Comparison of ENCODE assay signal across 14 mouse cellular contexts in the genomic region with DNA sequence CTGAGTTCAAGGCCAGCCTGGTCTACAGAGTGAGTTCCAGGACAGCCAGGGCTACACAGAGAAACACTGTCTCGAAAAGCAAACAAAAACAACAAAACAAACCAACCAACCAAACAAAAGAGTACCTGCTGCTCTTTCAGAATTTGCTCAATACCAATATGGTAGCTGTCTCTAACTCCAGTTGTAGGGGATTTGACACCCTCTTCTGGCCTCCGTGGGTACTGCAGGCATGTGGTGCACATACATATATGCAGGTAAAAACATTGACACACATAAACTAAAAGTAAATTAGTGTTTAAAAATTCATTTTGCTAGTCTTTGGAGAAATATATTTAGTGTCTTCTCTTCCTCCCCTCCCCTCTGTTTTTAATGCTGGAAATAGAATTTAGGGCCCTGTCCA.
DNase-seq lines count a peak whose midpoint lies in the region; ATAC-seq and TF ChIP-seq lines count a peak whose summit lies in the region.
"Had no signal": no experiment of that assay in that cellular context is flagged by ENCODE, and none has a peak within 500 bp of the region (broad histone marks: within the 10 kb centered on the region; RNA-seq: fewer than 3 reads in every experiment).

No protein-coding gene starts in this region.

- H3K4me3 ChIP-seq in intestine, postnatal 0 days (ENCODE audit: low read depth, low read length) = no peak overlapping the region
- no peak overlapping the region for H3K4me3 ChIP-seq in intestine, embryonic 16.5 days (ENCODE audit: low read length)
- no peak overlapping the region for H3K4me3 ChIP-seq in midbrain, embryonic 11.5 days (ENCODE audit: low read depth, low read length)
- no peak overlapping the region for H3K4me3 ChIP-seq in midbrain, embryonic 10.5 days
- H3K4me3 ChIP-seq in forebrain, embryonic 10.5 days = no peak overlapping the region
- H3K4me3 ChIP-seq: heart, embryonic 10.5 days; limb, embryonic 12.5 days had no signal

- H3K27me3 ChIP-seq in intestine, postnatal 0 days (replicated peaks; ENCODE audit: control insufficient read depth, insufficient read depth, low read length) = no peaks in the 10 kb centered on the region
- H3K27me3 ChIP-seq in intestine, embryonic 16.5 days (replicated peaks; ENCODE audit: control insufficient read depth, insufficient read depth, low read length) = no peaks in the 10 kb centered on the region
- H3K27me3 ChIP-seq in midbrain, embryonic 11.5 days (ENCODE audit: control insufficient read depth, insufficient read depth, low read length) = no peaks in the 10 kb centered on the region
- H3K27me3 ChIP-seq in midbrain, embryonic 10.5 days (ENCODE audit: low read depth, poor library complexity, severe bottlenecking) = no peaks in the 10 kb centered on the region
- no peaks in the 10 kb centered on the region for H3K27me3 ChIP-seq in forebrain, embryonic 10.5 days (ENCODE audit: poor library complexity, severe bottlenecking)
- H3K27me3 ChIP-seq: limb, embryonic 12.5 days had no signal

- H3K4me1 ChIP-seq in intestine, postnatal 0 days (replicated peaks; ENCODE audit: control insufficient read depth, insufficient read depth, low read length) = no peaks in the 10 kb centered on the region
- no peaks in the 10 kb centered on the region for H3K4me1 ChIP-seq in intestine, embryonic 16.5 days (ENCODE audit: control insufficient read depth, insufficient read depth, low read length)
- no peaks in the 10 kb centered on the region for H3K4me1 ChIP-seq in midbrain, embryonic 11.5 days (ENCODE audit: control insufficient read depth, insufficient read depth, low read length)
- H3K4me1 ChIP-seq in midbrain, embryonic 10.5 days = no peaks in the 10 kb centered on the region
- H3K4me1 ChIP-seq in forebrain, embryonic 10.5 days = no peaks in the 10 kb centered on the region

- peak; percentile 47 for TF ChIP-seq CTCF in intestine, postnatal 0 days (IDR thresholded peaks at IDR 0.05; ENCODE audit: low read depth)

- peak; percentile 81 for DNase-seq in midbrain, embryonic 11.5 days (ENCODE audit: low spot score, missing footprints)
- no peak for DNase-seq in midbrain, embryonic 10.5 days (ENCODE audit: low spot score)
- peak; percentile 35 for DNase-seq in NIH3T3 (ENCODE audit: low read depth)
- peak; percentile 49 for DNase-seq in testis, postnatal 10 days (ENCODE audit: low spot score)
- DNase-seq in urinary bladder, postnatal 4 days (ENCODE audit: low spot score in 2 of 2) = no peak
- DNase-seq in forebrain, embryonic 10.5 days (ENCODE audit: extremely low spot score, low spot score) = no peak
- DNase-seq: cerebellum, adult 9-10 months; layer of hippocampus, adult 9-11 months; lung, postnatal 36 days had no signal

- no peak overlapping the region for H3K9ac ChIP-seq in intestine, postnatal 0 days (ENCODE audit: low read depth, low read length)
- H3K9ac ChIP-seq in intestine, embryonic 16.5 days (ENCODE audit: low read depth, low read length) = no peak overlapping the region
- H3K9ac ChIP-seq in midbrain, embryonic 11.5 days (ENCODE audit: low read length) = no peak overlapping the region
- H3K9ac ChIP-seq: limb, embryonic 12.5 days had no signal

- H3K9me3 ChIP-seq in intestine, postnatal 0 days (ENCODE audit: control insufficient read depth) = no peaks in the 10 kb centered on the region
- 0 out of 2 replicates have a peak, but pooled peaks cover 2% of the 10 kb centered on the region for H3K9me3 ChIP-seq in intestine, embryonic 16.5 days (ENCODE audit: control insufficient read depth, low read length)
- H3K9me3 ChIP-seq in midbrain, embryonic 11.5 days (ENCODE audit: control insufficient read depth, low read length) = no peaks in the 10 kb centered on the region
- H3K9me3 ChIP-seq in midbrain, embryonic 10.5 days (replicated peaks) = peaks cover 9% of the 10 kb centered on the region; the same call in 1 of the 2 replicates
- peaks cover 7% of the 10 kb centered on the region; the same call in 1 of the 2 replicates for H3K9me3 ChIP-seq in forebrain, embryonic 10.5 days
- H3K9me3 ChIP-seq: heart, embryonic 10.5 days had no signal

- no peak overlapping the region for H3K27ac ChIP-seq in intestine, postnatal 0 days (ENCODE audit: low read depth, low read length)
- H3K27ac ChIP-seq in intestine, embryonic 16.5 days (ENCODE audit: low read length) = no peak overlapping the region
- no peak overlapping the region for H3K27ac ChIP-seq in midbrain, embryonic 11.5 days (ENCODE audit: low read depth, low read length)
- no peak overlapping the region for H3K27ac ChIP-seq in midbrain, embryonic 10.5 days (replicated peaks)
- no peak overlapping the region for H3K27ac ChIP-seq in forebrain, embryonic 10.5 days
- H3K27ac ChIP-seq: heart, embryonic 10.5 days; limb, embryonic 12.5 days had no signal

- H3K4me2 ChIP-seq in intestine, postnatal 0 days (replicated peaks; ENCODE audit: low read depth) = no peak overlapping the region
- no peak overlapping the region for H3K4me2 ChIP-seq in intestine, embryonic 16.5 days (ENCODE audit: low read depth, low read length)
- no peak overlapping the region for H3K4me2 ChIP-seq in midbrain, embryonic 11.5 days
- H3K4me2 ChIP-seq: limb, embryonic 12.5 days had no signal

- H3K36me3 ChIP-seq in intestine, postnatal 0 days (ENCODE audit: control insufficient read depth, insufficient read depth) = no peaks in the 10 kb centered on the region
- no peaks in the 10 kb centered on the region for H3K36me3 ChIP-seq in intestine, embryonic 16.5 days (ENCODE audit: control insufficient read depth, insufficient read depth, low read length)
- no peaks in the 10 kb centered on the region for H3K36me3 ChIP-seq in midbrain, embryonic 11.5 days (ENCODE audit: control insufficient read depth, insufficient read depth, low read length)
- H3K36me3 ChIP-seq in midbrain, embryonic 10.5 days = no peaks in the 10 kb centered on the region
- no peaks in the 10 kb centered on the region for H3K36me3 ChIP-seq in forebrain, embryonic 10.5 days (replicated peaks)
- H3K36me3 ChIP-seq: heart, embryonic 10.5 days; limb, embryonic 12.5 days had no signal

- WGBS in intestine, postnatal 0 days = 90% methylated on average over 2 of the region's 2 CpGs
- 86% methylated on average over 2 of the region's 2 CpGs for WGBS in intestine, embryonic 16.5 days
- WGBS in midbrain, embryonic 11.5 days = 92% methylated on average over 2 of the region's 2 CpGs
- 95% methylated on average over 2 of the region's 2 CpGs for WGBS in midbrain, embryonic 10.5 days
- WGBS in forebrain, embryonic 10.5 days = 90% methylated on average over 2 of the region's 2 CpGs

- no peak for ATAC-seq in intestine, postnatal 0 days
- ATAC-seq in intestine, embryonic 16.5 days = no peak
- ATAC-seq in midbrain, embryonic 11.5 days (ENCODE audit: low FRiP score) = no peak
- ATAC-seq: hindbrain, embryonic 16.5 days had no signal

Comparison
In these comparisons a context has a peak if more than half of its experiments do, and no peak if none do; other contexts are left out.
1. DNase-seq: peak in midbrain, embryonic 11.5 days (single experiment), NIH3T3 (single experiment) and testis, postnatal 10 days (single experiment); none in midbrain, embryonic 10.5 days (single experiment), urinary bladder, postnatal 4 days (0 of 2) and forebrain, embryonic 10.5 days (single experiment).